Mouse (Mus musculus) midbrain, embryonic 15.5 days (tissue): ENCODE data around the gene Cntd1. TPM values are rescaled to one million over a fixed set of nuclear protein-coding genes. Genes with fewer than 3 reads are reported as not detected.
"Not testable (repeated sequence)": the region's sequence is repeated elsewhere in the genome, so short reads cannot be mapped to it uniquely, and the experiment has no call there.

ENCODE experiments used
- ATAC-seq: fragments of 200-750 bp; cut with Nextera tagmentation; replicated peaks from 2 replicates; pipeline ENCODE4 v1.8.0; 2017; ENCODE audit warnings: moderate TSS enrichment
- H3K27ac ChIP-seq: fragments of 300-500 bp; sonication (generic); 2 replicates; pipeline ENCODE4 v1.5.1; 2015; ENCODE audit warnings: mild to moderate bottlenecking, inconsistent platforms
- H3K27me3 ChIP-seq: fragments of 300-500 bp; sonication (generic); replicated peaks from 2 replicates; pipeline ENCODE4 v1.6.1; 2015; ENCODE audit warnings: inconsistent platforms
- H3K36me3 ChIP-seq: fragments of 300-500 bp; sonication (generic); replicated peaks from 2 replicates; pipeline ENCODE4 v1.6.1; 2015; ENCODE audit warnings: inconsistent platforms
- H3K4me1 ChIP-seq: fragments of 300-500 bp; sonication (generic); 2 replicates; pipeline ENCODE4 v1.6.1; 2015; ENCODE audit warnings: inconsistent platforms
- H3K4me2 ChIP-seq: fragments of 300-500 bp; sonication (generic); 2 replicates; pipeline ENCODE4 v1.6.1; 2015; ENCODE audit warnings: inconsistent platforms, mild to moderate bottlenecking, moderate library complexity
- H3K4me3 ChIP-seq: fragments of 300-500 bp; sonication (generic); 2 replicates; pipeline ENCODE4 v1.5.1; 2015; ENCODE audit warnings: mild to moderate bottlenecking, inconsistent platforms
- H3K9ac ChIP-seq: fragments of 300-500 bp; sonication (generic); 2 replicates; pipeline ENCODE4 v1.6.1; 2015; ENCODE audit warnings: mild to moderate bottlenecking, inconsistent platforms
- H3K9me3 ChIP-seq: fragments of 300-500 bp; sonication (generic); 2 replicates; pipeline ENCODE4 v1.6.1; 2016; ENCODE audit warnings: inconsistent platforms
- WGBS: fragments of 180-500 bp; shearing (Covaris S2); methylation state at CpG from one replicate; pipeline ENCODE4 v1.1.7; 2015; ENCODE audit warnings: mixed read lengths; 5-methylcytosine and 5-hydroxymethylcytosine counted together
- polyA plus RNA-seq: library from polyadenylated mRNA; unstranded; fragments of >200 nt; fragmentation: Nextera tagmentation; extraction: Ambion mirVana; gene quantifications from 2 replicates; pipeline ENCODE4 v1.2.1, GENCODE M21; 2015

Cntd1 gene
- polyA plus RNA-seq, 1 experiment from 2014 or later: 1.3 TPM

DNA sequence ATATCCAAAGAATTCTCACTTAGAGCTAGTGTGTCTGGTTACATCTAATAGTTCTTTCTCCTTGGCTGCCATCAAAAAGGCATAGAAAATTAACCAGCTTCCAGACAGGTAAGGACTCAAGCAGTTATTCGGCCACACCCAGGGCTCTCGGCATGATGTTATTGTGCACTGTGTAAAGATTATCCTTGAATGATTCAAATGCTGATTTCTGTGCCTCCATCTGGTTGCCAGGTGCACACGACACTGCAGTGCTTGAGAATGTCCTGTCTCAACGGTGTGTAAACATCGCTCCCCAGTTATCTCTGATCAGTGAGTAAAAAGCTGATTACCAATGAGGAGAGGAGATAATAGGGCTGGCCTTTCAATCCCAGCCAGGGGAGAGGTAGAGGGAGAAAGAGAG, 28.9 kb downstream of the Cntd1 start:
- ATAC-seq: no peak
- Histone ChIP-seq H3K4me3 (no peak overlapping the region), H3K9me3 (no peaks in the 10 kb centered on the region), H3K27ac (no peak overlapping the region), H3K36me3 (no peaks in the 10 kb centered on the region), H3K4me1 (no peaks in the 10 kb centered on the region), H3K4me2 (no peak overlapping the region), H3K27me3 (0 out of 2 replicates have a peak, but pooled peaks cover 3% of the 10 kb centered on the region), H3K9ac (no peak overlapping the region)
- 30% methylated on average over 5 of the region's 5 CpGs for WGBS

DNA sequence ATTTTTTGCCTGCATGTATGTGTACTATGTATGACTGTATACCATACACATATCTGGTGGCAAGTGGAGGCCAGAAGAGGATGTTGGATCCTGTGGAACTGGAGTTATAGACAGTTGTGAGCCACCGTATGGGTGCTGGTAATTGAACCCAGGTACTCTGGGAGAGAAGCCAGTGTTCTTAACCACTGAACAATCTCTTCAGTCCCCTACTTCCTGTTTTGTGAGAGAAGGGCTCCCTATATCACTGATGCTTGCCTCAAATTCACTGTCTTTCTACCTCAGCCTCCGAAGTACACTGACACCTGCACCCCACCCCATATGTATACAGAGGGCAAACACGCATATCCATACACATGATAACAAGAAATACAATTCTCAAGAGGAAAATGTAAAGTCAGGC, 32.3 kb downstream of the Cntd1 start:
- no peak overlapping the region for H3K4me2 ChIP-seq
- no peak overlapping the region for H3K4me3 ChIP-seq
- H3K36me3 ChIP-seq: no peaks in the 10 kb centered on the region
- no peak for ATAC-seq
- H3K4me1 ChIP-seq: 0 out of 2 replicates have a peak, but pooled peaks cover 2% of the 10 kb centered on the region
- H3K27ac ChIP-seq: no peak overlapping the region
- H3K9me3 ChIP-seq: no peaks in the 10 kb centered on the region
- H3K27me3 ChIP-seq: 0 out of 2 replicates have a peak, but pooled peaks cover 3% of the 10 kb centered on the region
- no peak overlapping the region for H3K9ac ChIP-seq
- WGBS: 91% methylated on average over 3 of the region's 3 CpGs

DNA sequence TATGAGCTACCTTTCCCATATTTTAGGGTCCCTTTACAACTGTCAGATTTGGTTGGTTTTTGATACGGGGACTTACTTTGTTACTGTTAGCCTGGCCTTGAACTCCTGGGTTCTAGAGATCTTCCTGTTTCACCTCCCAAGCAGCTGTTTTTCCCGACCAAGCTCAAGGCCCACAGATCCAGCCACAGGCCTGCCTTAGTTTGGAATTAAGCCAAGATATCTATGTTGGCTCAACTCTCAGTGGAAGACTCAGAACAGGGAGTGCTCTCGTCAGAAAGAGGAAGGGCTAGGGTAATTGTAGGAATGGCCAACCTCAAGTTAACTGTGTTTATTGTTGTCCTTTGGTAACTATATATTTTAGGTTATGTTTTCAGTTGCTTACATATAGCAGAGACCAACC, 33.3 kb downstream of the Cntd1 start:
- Histone ChIP-seq H3K36me3 (no peaks in the 10 kb centered on the region), H3K27ac (no peak overlapping the region), H3K4me1 (peaks cover 8% of the 10 kb centered on the region), H3K4me2 (no peak overlapping the region), H3K9ac (no peak overlapping the region), H3K9me3 (no peaks in the 10 kb centered on the region), H3K4me3 (no peak overlapping the region), H3K27me3 (0 out of 2 replicates have a peak, but pooled peaks cover 3% of the 10 kb centered on the region)
- 81% methylated on average over 3 of the region's 3 CpGs for WGBS
- no peak for ATAC-seq

DNA sequence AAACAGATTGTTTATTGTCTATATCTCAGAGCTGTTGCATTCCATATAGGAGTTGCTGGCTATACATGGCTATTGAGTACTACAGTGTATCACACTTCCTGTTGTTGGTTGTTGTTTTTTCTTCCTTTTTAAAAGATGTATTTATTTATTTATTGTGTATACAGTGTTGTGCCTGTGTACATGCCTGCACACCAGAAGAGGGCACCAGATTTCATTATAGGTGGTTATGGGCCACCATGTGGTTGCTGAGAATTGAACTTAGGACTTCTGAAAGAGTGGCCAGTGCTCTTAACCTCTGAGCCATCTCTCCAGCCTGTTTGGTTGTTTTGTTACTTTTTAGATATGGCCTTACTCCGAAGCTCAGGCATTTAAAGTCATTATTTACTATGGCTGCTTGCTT, 35.8 kb downstream of the Cntd1 start:
- WGBS: 93% methylated on average over 1 of the region's 1 CpGs
- Histone ChIP-seq H3K4me1 (peaks cover 18% of the 10 kb centered on the region), H3K9ac (no peak overlapping the region), H3K4me3 (no peak overlapping the region), H3K4me2 (no peak overlapping the region), H3K27me3 (no peaks in the 10 kb centered on the region), H3K9me3 (no peaks in the 10 kb centered on the region), H3K36me3 (peaks cover 7% of the 10 kb centered on the region; the same call in 1 of the 2 replicates), H3K27ac (no peak overlapping the region)
- no peak for ATAC-seq

DNA sequence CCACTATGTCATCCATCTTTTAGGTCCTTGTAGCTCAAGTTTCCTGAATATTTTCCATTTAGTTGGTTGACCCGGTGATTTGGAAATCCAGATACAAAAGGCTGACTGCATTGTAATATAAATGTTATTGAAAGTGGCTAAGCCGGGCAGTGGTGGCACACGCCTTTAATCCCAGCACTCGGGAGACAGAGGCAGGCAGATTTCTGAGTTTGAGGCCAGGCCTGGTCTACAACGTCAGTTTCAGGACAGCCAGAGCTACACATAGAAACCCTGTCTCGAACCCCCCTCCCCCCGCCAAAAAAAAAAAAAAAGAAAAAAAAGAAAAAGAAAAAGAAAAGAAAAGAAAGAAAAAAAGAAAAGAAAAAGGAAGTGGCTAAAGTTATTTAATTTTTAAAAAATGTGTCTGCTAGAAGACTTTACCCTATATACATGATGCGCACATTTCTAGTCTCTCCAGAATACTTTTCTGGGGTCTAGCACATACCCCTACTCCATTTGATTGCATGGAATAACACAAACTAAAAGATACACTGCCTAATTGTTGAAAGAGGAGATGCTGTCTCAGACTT, 36.4 kb downstream of the Cntd1 start:
- 80% methylated on average over 8 of the region's 8 CpGs for WGBS
- peaks cover 13% of the 10 kb centered on the region; the same call in 1 of the 2 replicates for H3K36me3 ChIP-seq
- peak overlapping the region; percentile 96 for H3K9ac ChIP-seq
- no peaks in the 10 kb centered on the region for H3K27me3 ChIP-seq
- peak overlapping the region; percentile 96 for H3K4me3 ChIP-seq
- H3K27ac ChIP-seq: peak overlapping the region; percentile 85
- H3K4me2 ChIP-seq: peak overlapping the region; percentile 92
- H3K9me3 ChIP-seq: no peaks in the 10 kb centered on the region
- H3K4me1 ChIP-seq: peaks cover 18% of the 10 kb centered on the region
- no peak for ATAC-seq

DNA sequence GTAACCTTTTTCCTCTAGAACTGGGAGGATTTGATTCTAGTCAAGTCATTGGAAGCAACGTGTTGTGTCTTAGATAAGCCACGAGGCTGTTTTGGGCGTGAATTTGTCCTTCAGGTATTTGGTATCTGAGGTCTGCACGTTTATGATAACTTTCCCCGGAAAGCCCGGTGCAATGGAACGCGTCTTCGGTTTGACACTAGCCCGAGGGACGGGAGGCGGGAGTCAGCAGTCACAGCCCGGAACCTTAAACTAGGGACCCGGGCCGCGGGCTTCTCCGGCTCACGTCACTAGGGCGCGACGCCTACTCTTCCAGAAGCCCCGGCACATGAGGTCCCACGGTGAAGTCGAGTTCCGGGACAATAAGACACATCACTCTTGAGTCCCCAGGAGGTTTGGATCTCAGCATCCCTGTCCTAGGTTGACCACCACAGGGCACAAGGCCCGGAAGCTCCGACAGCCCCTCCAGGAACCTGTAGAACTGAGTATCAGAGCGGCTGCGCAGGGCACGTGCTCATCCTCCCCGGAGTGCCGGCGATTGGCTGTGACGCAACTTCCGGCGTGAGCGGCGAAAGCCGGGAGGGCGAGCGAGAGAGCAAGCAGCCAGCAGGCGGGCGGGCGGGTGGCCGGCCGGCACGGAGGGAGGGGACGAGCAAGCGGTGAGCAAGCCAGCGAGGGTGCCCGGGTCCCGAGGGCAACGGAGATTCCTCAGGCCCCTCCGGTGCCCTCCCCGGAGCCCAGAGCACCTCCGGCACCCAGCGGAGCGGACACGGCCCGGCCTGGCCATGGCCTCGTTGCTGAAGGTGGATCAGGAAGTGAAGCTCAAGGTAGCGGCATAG, 37.1 kb downstream of the Cntd1 start, which contains the start of gene Psme3:
Gene Psme3 (plus strand): TSS at position 549 of the 836 bp plus-strand sequence.
- Histone ChIP-seq H3K27ac (peak within 1 kb of the TSS; percentile 85), H3K4me3 (peak within 1 kb of the TSS; percentile 96), H3K4me1 (peaks cover 18% of the 10 kb centered on the region), H3K4me2 (peak within 1 kb of the TSS; percentile 92), H3K9ac (peak within 1 kb of the TSS; percentile 96), H3K9me3 (no peaks in the 10 kb centered on the region), H3K36me3 (peaks cover 21% of the 10 kb centered on the region), H3K27me3 (no peaks in the 10 kb centered on the region)
- peak; percentile 95 for ATAC-seq
- under 1% methylated on average over 54 of the region's 62 CpGs for WGBS

DNA sequence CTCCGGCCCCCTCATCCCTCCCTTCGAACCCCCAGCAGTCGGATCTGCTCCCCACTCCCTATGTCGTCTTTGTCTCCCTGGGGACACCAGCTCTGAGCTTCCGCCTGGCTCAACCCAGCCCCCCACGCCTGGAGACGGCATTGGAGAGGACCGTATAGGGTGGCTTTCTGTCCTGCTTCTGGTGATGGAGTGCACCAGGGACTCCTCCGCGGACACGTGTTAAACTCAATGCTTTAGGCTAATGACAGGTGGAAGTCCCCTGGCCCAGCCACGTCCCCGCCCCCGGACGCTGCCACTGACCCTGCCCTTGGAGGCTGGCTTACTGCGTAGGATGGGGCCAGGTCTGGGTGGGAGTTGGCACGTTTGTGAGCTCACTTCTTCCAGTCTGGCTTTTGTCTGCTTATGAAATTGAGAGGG, 37.7 kb downstream of the Cntd1 start:
- ATAC-seq: peak; percentile 81
- Histone ChIP-seq H3K27ac (peak overlapping the region; percentile 85), H3K36me3 (peaks cover 25% of the 10 kb centered on the region), H3K4me1 (peaks cover 18% of the 10 kb centered on the region), H3K4me3 (peak overlapping the region; percentile 96), H3K9ac (peak overlapping the region; percentile 96), H3K27me3 (no peaks in the 10 kb centered on the region), H3K9me3 (no peaks in the 10 kb centered on the region), H3K4me2 (peak overlapping the region; percentile 92)
- WGBS: under 1% methylated on average over 17 of the region's 17 CpGs

DNA sequence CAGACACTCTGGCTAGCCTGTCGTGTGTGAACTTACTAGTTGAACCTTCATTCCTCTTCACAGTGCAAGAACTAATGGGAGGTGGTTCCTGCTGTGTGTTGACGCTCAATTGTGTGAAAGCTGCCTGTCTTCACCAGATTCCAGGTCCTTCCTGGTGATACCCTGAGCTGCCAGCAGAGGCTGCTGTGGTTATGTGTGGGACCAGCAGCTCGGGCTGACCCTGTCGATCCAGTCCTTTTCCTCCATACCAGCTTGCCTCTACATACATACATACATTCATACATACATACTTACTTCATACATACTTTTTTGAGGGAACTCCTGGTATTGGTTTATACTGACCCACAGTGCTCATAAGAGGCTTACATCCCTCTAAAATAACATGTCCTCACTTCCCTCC, 44.8 kb downstream of the Cntd1 start:
- WGBS: 10% methylated on average over 4 of the region's 4 CpGs
- peak; percentile 70 for ATAC-seq

DNA sequence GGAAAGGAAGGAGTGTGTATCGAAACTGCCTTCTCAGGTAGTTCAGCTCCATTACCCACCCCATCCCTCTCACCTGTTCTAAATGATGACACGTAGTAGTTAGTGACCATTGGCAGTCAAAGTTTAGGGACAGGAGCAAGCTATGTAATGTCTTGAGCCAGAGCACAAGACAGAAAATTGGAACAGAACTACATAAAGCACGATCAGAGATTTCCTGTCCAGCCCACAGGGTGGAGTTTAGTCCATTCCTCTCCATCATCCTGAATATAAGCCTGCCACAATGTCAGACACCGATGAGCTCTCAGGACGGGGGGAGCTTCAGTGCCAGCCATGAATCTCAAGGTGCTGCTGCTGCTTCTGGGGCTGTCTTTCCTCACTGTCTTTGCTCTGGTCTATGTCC, 46.0 kb downstream of the Cntd1 start, which contains the start of gene Aoc2:
Gene Aoc2 (plus strand): TSS at position 301 of the 400 bp plus-strand sequence.
- H3K9ac ChIP-seq: no peak within 1 kb of the TSS
- no peak for ATAC-seq
- no peaks in the 10 kb centered on the region for H3K4me1 ChIP-seq
- no peak within 1 kb of the TSS for H3K27ac ChIP-seq
- peaks cover 37% of the 10 kb centered on the region for H3K36me3 ChIP-seq
- no peaks in the 10 kb centered on the region for H3K9me3 ChIP-seq
- no peak within 1 kb of the TSS for H3K4me3 ChIP-seq
- H3K4me2 ChIP-seq: no peak within 1 kb of the TSS
- WGBS: 95% methylated on average over 5 of the region's 5 CpGs
- H3K27me3 ChIP-seq: no peaks in the 10 kb centered on the region

More for the DNA sequence above, 44.8 kb downstream of the Cntd1 start:
- Histone ChIP-seq H3K9ac (no peak overlapping the region), H3K4me3 (no peak overlapping the region), H3K36me3 (peaks cover 46% of the 10 kb centered on the region), H3K9me3 (no peaks in the 10 kb centered on the region), H3K27me3 (no peaks in the 10 kb centered on the region), H3K27ac (no peak overlapping the region), H3K4me2 (no peak overlapping the region), H3K4me1 (no peaks in the 10 kb centered on the region)

DNA sequence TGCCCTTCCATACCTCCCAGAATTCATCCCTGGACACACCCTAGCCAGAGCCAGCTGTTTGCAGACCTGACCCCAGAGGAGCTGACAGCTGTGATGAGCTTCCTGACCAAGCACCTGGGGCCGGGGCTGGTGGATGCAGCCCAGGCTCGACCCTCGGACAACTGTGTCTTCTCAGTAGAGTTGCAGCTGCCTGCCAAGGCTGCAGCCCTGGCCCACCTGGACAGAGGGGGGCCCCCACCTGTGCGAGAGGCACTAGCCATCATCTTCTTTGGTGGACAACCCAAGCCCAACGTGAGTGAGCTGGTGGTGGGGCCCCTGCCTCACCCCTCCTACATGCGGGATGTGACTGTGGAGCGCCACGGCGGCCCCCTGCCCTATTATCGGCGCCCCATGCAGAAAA, 46.4 kb downstream of the Cntd1 start:
- H3K4me3 ChIP-seq, H3K4me1 ChIP-seq, H3K9me3 ChIP-seq, H3K9ac ChIP-seq, H3K27ac ChIP-seq, H3K27me3 ChIP-seq, H3K4me2 ChIP-seq: not testable (repeated sequence)
- WGBS: 92% methylated on average over 11 of the region's 11 CpGs
- peak; percentile 33; the same call in 1 of the 2 replicates for ATAC-seq
- H3K36me3 ChIP-seq: peaks cover 33% of the 10 kb centered on the region

DNA sequence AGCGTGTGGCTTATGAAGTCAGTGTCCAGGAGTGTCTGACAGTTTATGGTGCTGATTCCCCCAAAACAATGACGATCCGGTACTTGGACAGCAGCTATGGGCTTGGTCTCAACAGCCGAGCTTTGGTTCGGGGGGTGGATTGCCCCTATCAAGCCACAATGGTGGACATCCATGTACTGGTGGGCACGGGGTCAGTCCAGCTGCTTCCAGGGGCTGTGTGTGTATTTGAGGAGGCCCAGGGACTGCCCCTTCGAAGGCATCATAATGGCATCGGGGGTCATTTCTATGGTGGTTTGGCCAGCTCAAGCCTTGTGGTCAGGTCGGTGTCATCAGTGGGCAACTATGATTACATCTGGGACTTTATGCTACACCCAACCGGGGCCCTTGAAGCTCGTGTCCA, 47.3 kb downstream of the Cntd1 start:
- no peak for ATAC-seq
- H3K27me3 ChIP-seq: no peaks in the 10 kb centered on the region
- WGBS: 86% methylated on average over 11 of the region's 11 CpGs
- peaks cover 23% of the 10 kb centered on the region for H3K36me3 ChIP-seq
- no peak overlapping the region for H3K4me3 ChIP-seq
- H3K9me3 ChIP-seq: no peaks in the 10 kb centered on the region
- no peak overlapping the region for H3K9ac ChIP-seq
- H3K27ac ChIP-seq: no peak overlapping the region
- no peaks in the 10 kb centered on the region for H3K4me1 ChIP-seq
- H3K4me2 ChIP-seq: no peak overlapping the region

DNA sequence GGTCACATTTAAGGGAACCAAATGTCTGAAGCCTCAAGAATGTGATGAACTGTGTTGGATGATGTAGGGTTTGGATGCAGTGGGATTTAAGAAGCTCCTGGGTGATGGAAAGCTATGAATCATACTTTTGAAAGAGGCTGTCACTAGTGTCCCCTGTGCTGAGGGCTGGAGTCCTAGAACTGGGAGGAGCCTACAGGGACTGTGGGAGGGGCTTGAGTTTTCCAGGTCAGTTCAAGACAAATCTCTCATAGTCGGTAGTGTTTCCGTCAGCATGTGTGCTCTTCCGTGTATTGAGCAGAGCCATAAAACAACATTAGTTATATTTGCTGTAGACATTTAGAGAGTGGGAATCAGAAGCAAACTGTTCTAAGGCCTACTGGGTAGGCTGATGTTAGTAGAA, 48.5 kb downstream of the Cntd1 start:
- peaks cover 15% of the 10 kb centered on the region; the same call in 1 of the 2 replicates for H3K36me3 ChIP-seq
- 54% methylated on average over 3 of the region's 3 CpGs for WGBS
- H3K4me2 ChIP-seq: no peak overlapping the region
- no peaks in the 10 kb centered on the region for H3K4me1 ChIP-seq
- no peaks in the 10 kb centered on the region for H3K27me3 ChIP-seq
- no peak overlapping the region for H3K27ac ChIP-seq
- no peak for ATAC-seq
- H3K9ac ChIP-seq: no peak overlapping the region
- H3K4me3 ChIP-seq: no peak overlapping the region
- H3K9me3 ChIP-seq: no peaks in the 10 kb centered on the region
